Mouse (Mus musculus) G1E (cell line): ENCODE results near the gene Nuak1. TPM values are rescaled to one million over a fixed set of nuclear protein-coding genes. Genes with fewer than 3 reads are reported as not detected.

Experiments
- ATAC-seq: 2 replicates; pipeline ENCODE4 v1.8.0; 2016; ENCODE audit warnings: mild to moderate bottlenecking; ENCODE audit not compliant: insufficient number of reproducible peaks, poor library complexity, low FRiP score, severe bottlenecking; ENCODE audit errors: extremely low read depth
- DNase-seq: peaks from one replicate; pipeline ENCODE4 v3.0.0; 2012; ENCODE audit warnings: low spot score
- H3K27me3 ChIP-seq: 2 replicates; pipeline ENCODE4 v1.6.1; 2012; ENCODE audit warnings: mild to moderate bottlenecking, low read length, inconsistent platforms; ENCODE audit not compliant: insufficient read depth
- H3K36me3 ChIP-seq: replicated peaks from 2 replicates; pipeline ENCODE3; 2012; ENCODE audit warnings: mild to moderate bottlenecking, inconsistent platforms
- H3K4me1 ChIP-seq: 2 replicates; pipeline ENCODE4 v1.6.1; 2012; ENCODE audit warnings: low read depth, low read length, inconsistent platforms, mixed read lengths; ENCODE audit not compliant: insufficient read depth
- H3K4me3 ChIP-seq: 2 replicates; pipeline ENCODE4 v1.5.1; 2012; ENCODE audit warnings: low read depth, mild to moderate bottlenecking, inconsistent platforms, low read length, moderate library complexity, mixed read lengths
- H3K9me3 ChIP-seq: replicated peaks from 2 replicates; pipeline ENCODE4 v1.6.1; 2012; ENCODE audit warnings: inconsistent platforms
- CTCF ChIP-seq: IDR thresholded peaks from 2 replicates; pipeline ENCODE4 v1.5.1; 2012; ENCODE audit warnings: low read depth, low read length, inconsistent platforms, mixed read lengths
- GATA1 ChIP-seq: IDR thresholded peaks from 2 replicates; pipeline ENCODE4 v1.6.1; 2012; ENCODE audit warnings: borderline replicate concordance, low read length, inconsistent platforms, mixed read lengths
- GATA2 ChIP-seq: IDR thresholded peaks from 2 replicates; pipeline ENCODE4 v1.6.1; 2012; ENCODE audit warnings: low read depth, low read length, inconsistent platforms, borderline replicate concordance
- POLR2AphosphoS5 ChIP-seq: IDR thresholded peaks from 2 replicates; pipeline ENCODE4 v1.6.1; 2012; ENCODE audit warnings: low read depth, low read length, inconsistent platforms; ENCODE audit not compliant: insufficient replicate concordance
- TAL1 ChIP-seq: conservative IDR thresholded peaks from 2 replicates; pipeline ENCODE4 v1.6.1; 2012; ENCODE audit warnings: low read depth, low read length, inconsistent platforms, mixed read lengths
- polyA plus RNA-seq: library from polyadenylated mRNA; stranded (reverse); fragments of >175 nt; gene quantifications from 2 replicates; pipeline ENCODE4 v1.2.3, GENCODE M21; 2012
- total RNA-seq, 2 experiments: library from RNA; stranded (forward) in 1 of 2; stranded (reverse) in 1 of 2; fragments of 200-1000 nt in 1 of 2; fragments of >200 nt in 1 of 2; fragmentation: Nextera tagmentation in 1 of 2; gene quantifications; 2 replicates each; pipeline ENCODE4 v1.2.3; 2014 to 2017

Gene Nuak1
- total and polyA plus RNA-seq, 3 experiments = 0.11 TPM; not detected in 2

GRCm38 (mm10) chr10:84369646-84370314 lies 70.6 kb downstream of the Nuak1 start:
- Histone ChIP-seq H3K27me3 (no peaks in the 10 kb centered on the region), H3K36me3 (no peaks in the 10 kb centered on the region), H3K9me3 (peaks cover 69% of the 10 kb centered on the region), H3K4me1 (no peaks in the 10 kb centered on the region), H3K4me3 (no peak overlapping the region)
- TF ChIP-seq GATA1 (no peak), TAL1 (no peak), POLR2AphosphoS5 (no peak), CTCF (no peak), GATA2 (no peak)
- DNase-seq (no peak), ATAC-seq (no peak)

DNA sequence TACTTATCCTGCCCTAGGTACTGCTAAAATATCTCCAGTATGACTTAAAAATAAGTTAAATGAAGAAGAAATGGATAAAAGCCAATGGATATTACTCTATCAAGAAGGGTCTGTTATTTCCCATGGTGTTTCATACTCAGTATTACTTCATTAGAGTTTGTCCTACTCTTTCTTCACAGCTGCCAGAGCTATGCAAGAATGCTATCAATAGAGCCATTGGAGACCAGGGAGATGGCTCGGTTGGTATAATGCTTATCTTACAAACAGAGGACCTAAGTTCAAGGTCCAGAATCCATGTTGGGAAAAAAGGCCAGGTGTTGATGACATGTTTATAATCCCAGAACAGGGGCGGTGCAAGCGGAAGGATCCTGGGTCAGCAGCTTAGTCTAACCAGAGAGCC lies 72.2 kb downstream of the Nuak1 start:
- H3K27me3 ChIP-seq = no peaks in the 10 kb centered on the region
- TF ChIP-seq GATA2 (no peak), GATA1 (no peak), POLR2AphosphoS5 (no peak), CTCF (no peak), TAL1 (no peak)
- DNase-seq (no peak), ATAC-seq (no peak)
- peaks cover 56% of the 10 kb centered on the region for H3K9me3 ChIP-seq
- no peaks in the 10 kb centered on the region for H3K36me3 ChIP-seq
- H3K4me1 ChIP-seq = no peaks in the 10 kb centered on the region
- H3K4me3 ChIP-seq = no peak overlapping the region

- TF ChIP-seq GATA2 (no peak), POLR2AphosphoS5 (no peak), CTCF (no peak), TAL1 (no peak), GATA1 (no peak)
- H3K4me3 ChIP-seq = no peak overlapping the region
- DNase-seq = no peak
- H3K4me1 ChIP-seq = no peaks in the 10 kb centered on the region
- H3K9me3 ChIP-seq = peaks cover 40% of the 10 kb centered on the region
- no peaks in the 10 kb centered on the region for H3K27me3 ChIP-seq
- no peak for ATAC-seq
- no peaks in the 10 kb centered on the region for H3K36me3 ChIP-seq
These were observed 75.1 kb downstream of the Nuak1 start for GRCm38 (mm10) chr10:84365166-84365865.

GRCm38 (mm10) chr10:84363833-84364232 lies 76.6 kb downstream of the Nuak1 start:
- Histone ChIP-seq H3K36me3 (no peaks in the 10 kb centered on the region), H3K27me3 (no peaks in the 10 kb centered on the region), H3K4me1 (no peaks in the 10 kb centered on the region), H3K9me3 (peaks cover 31% of the 10 kb centered on the region), H3K4me3 (no peak overlapping the region)
- no peak for TF ChIP-seq TAL1
- TF ChIP-seq CTCF = no peak
- no peak for TF ChIP-seq GATA1
- no peak for TF ChIP-seq GATA2
- TF ChIP-seq POLR2AphosphoS5 = no peak
- DNase-seq = no peak
- ATAC-seq = no peak

DNA sequence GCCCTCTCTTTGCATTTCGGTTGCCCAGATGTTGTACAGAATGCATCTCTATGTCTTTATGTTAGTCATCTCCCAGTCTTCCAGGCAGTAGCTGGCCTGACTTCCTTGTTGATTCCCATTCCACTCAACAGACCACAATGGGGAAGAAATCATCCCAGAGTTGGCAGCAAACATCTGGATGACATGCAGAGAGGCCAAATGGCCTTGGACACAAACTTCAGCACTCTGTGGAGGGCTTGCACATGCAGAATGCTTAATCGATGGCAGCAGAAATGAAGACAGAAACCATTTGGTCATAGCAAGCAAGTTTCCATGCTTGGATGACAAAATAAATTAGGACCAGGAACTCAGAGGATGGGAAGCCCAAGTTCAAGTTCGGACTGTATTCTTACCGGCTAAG lies 79.4 kb downstream of the Nuak1 start:
- no peak for DNase-seq
- Histone ChIP-seq H3K36me3 (no peaks in the 10 kb centered on the region), H3K27me3 (no peaks in the 10 kb centered on the region), H3K4me3 (no peak overlapping the region), H3K4me1 (no peaks in the 10 kb centered on the region), H3K9me3 (peaks cover 32% of the 10 kb centered on the region)
- TF ChIP-seq TAL1 (no peak), GATA2 (no peak), GATA1 (no peak), CTCF (no peak), POLR2AphosphoS5 (no peak)
- no peak for ATAC-seq

- no peak overlapping the region for H3K4me3 ChIP-seq
- no peak for DNase-seq
- TF ChIP-seq GATA1 (no peak), CTCF (no peak), TAL1 (no peak), GATA2 (no peak)
- ATAC-seq = no peak
- H3K4me1 ChIP-seq = no peaks in the 10 kb centered on the region
- H3K36me3 ChIP-seq = no peaks in the 10 kb centered on the region
- H3K9me3 ChIP-seq = peaks cover 27% of the 10 kb centered on the region
- no peaks in the 10 kb centered on the region for H3K27me3 ChIP-seq
These were observed 80.0 kb downstream of the Nuak1 start for GRCm38 (mm10) chr10:84360391-84360790.
